Mouse (Mus musculus): ENCODE results near the gene Ifna12.
"Not testable (repeated sequence)": the region's sequence is repeated elsewhere in the genome, so short reads cannot be mapped to it uniquely, and the experiment has no call there.

Ifna12 gene

GRCm38 (mm10) chr4:88603276-88603675, at the start of gene Ifna12:
Gene Ifna12 (minus strand): TSS chr4:88603376.
- in situ Hi-C loops (cut with MseI, MboI): no loop called here

GRCm38 (mm10) chr4:88644359-88644758, 41.2 kb upstream of the Ifna12 start, which contains the start of gene Ifna13:
Gene Ifna13 (minus strand): TSS chr4:88644459.
- in situ Hi-C loops (cut with MseI, MboI): no loop called here

GRCm38 (mm10) chr4:88642526-88642925, 39.4 kb upstream of the Ifna12 start:
- in situ Hi-C loops (cut with MseI, MboI): no loop called here

GRCm38 (mm10) chr4:88641077-88641831, 38.1 kb upstream of the Ifna12 start:
- in situ Hi-C loops (cut with MseI, MboI): no loop called here

GRCm38 (mm10) chr4:88640704-88641076, 37.5 kb upstream of the Ifna12 start:
- in situ Hi-C loops (cut with MseI, MboI): no loop called here

GRCm38 (mm10) chr4:88634311-88634710, 31.1 kb upstream of the Ifna12 start, which contains the start of gene C87499:
Gene C87499 (minus strand): TSS chr4:88634411.
- in situ Hi-C loops (cut with MseI, MboI): no loop called here

GRCm38 (mm10) chr4:88592285-88592684, 10.9 kb downstream of the Ifna12 start, which contains the start of gene Ifna9:
Gene Ifna9 (minus strand): TSS chr4:88592385.
- in situ Hi-C loops (cut with MseI, MboI): no loop called here

GRCm38 (mm10) chr4:88571698-88572097, 31.5 kb downstream of the Ifna12 start, which contains the start of gene Ifna14:
Gene Ifna14 (minus strand): TSS chr4:88571798.
- in situ Hi-C loops (cut with MseI, MboI): no loop called here

- in situ Hi-C loops (cut with MseI, MboI): no loop called here
Measured at GRCm38 (mm10) chr4:88561791-88562190, 41.4 kb downstream of the Ifna12 start.

GRCm38 (mm10) chr4:88558145-88558544, 45.0 kb downstream of the Ifna12 start, which contains the start of gene Ifna15:
Gene Ifna15 (minus strand): TSS chr4:88558245.
- in situ Hi-C loops (cut with MseI, MboI): not testable (repeated sequence)
